Mouse (Mus musculus) hindbrain, embryonic 13.5 days (tissue): ENCODE measurements around the gene Myl6b. TPM values are rescaled to one million over a fixed set of nuclear protein-coding genes. Genes with fewer than 3 reads are reported as not detected.

Experiments
- ATAC-seq: fragments of 200-750 bp; cut with Nextera tagmentation; 2 replicates; pipeline ENCODE4 v1.8.0; 2017; ENCODE audit warnings: moderate TSS enrichment; ENCODE audit not compliant: low FRiP score
- H3K27ac ChIP-seq: fragments of 300-500 bp; sonication (generic); 2 replicates; pipeline ENCODE4 v1.5.1; 2015; ENCODE audit warnings: inconsistent platforms, mild to moderate bottlenecking, moderate library complexity
- H3K27me3 ChIP-seq: fragments of 300-500 bp; sonication (generic); 2 replicates; pipeline ENCODE4 v1.6.1; 2015; ENCODE audit warnings: mild to moderate bottlenecking, inconsistent platforms
- H3K36me3 ChIP-seq: fragments of 300-500 bp; sonication (generic); 2 replicates; pipeline ENCODE4 v1.6.1; 2015; ENCODE audit warnings: mild to moderate bottlenecking, inconsistent platforms
- H3K4me1 ChIP-seq: fragments of 300-500 bp; sonication (generic); replicated peaks from 2 replicates; pipeline ENCODE4 v1.6.1; 2015; ENCODE audit warnings: inconsistent platforms
- H3K4me2 ChIP-seq: fragments of 300-500 bp; sonication (generic); 2 replicates; pipeline ENCODE4 v1.6.1; 2015; ENCODE audit warnings: inconsistent platforms, mild to moderate bottlenecking, moderate library complexity
- H3K4me3 ChIP-seq: fragments of 300-500 bp; sonication (generic); 2 replicates; pipeline ENCODE4 v1.5.1; 2015; ENCODE audit warnings: mild to moderate bottlenecking, inconsistent platforms
- H3K9ac ChIP-seq: fragments of 300-500 bp; sonication (generic); 2 replicates; pipeline ENCODE4 v1.6.1; 2015; ENCODE audit warnings: mild to moderate bottlenecking, inconsistent platforms
- H3K9me3 ChIP-seq: fragments of 300-500 bp; sonication (generic); 2 replicates; pipeline ENCODE4 v1.6.1; 2016; ENCODE audit warnings: inconsistent platforms
- WGBS: fragments of 180-500 bp; shearing (Covaris S2); methylation state at CpG from one replicate; pipeline ENCODE4 v1.1.7; 2015; 5-methylcytosine and 5-hydroxymethylcytosine counted together
- microRNA-seq: library from miRNA; unstranded; fragments of <30 nt; microRNA quantifications from one replicate; pipeline ENCODE4, GENCODE M21; 2016
- polyA plus RNA-seq: library from polyadenylated mRNA; unstranded; fragments of >200 nt; fragmentation: Nextera tagmentation; extraction: Ambion mirVana; gene quantifications from 2 replicates; pipeline ENCODE4 v1.2.1, GENCODE M21; 2015

The Myl6b gene
- polyA plus RNA-seq, 1 experiment from 2014 or later = 4.2 TPM

- ATAC-seq = no peak
- Histone ChIP-seq H3K36me3 (no peaks in the 10 kb centered on the region), H3K4me1 (peaks cover 2% of the 10 kb centered on the region), H3K27ac (no peak overlapping the region), H3K9me3 (no peaks in the 10 kb centered on the region), H3K4me2 (peak overlapping the region; percentile 37), H3K4me3 (peak overlapping the region; percentile 18; the same call in 1 of the 2 replicates), H3K27me3 (peaks cover 3% of the 10 kb centered on the region; the same call in 1 of the 2 replicates), H3K9ac (0 out of 2 replicates have a peak overlapping the region, but pooled peaks have one; percentile 19)
- WGBS = 1% methylated on average over 6 of the region's 6 CpGs
Measured at GRCm38 (mm10) chr10:128455280-128455679, 43.2 kb downstream of the Myl6b start.

- ATAC-seq = no peak
- Histone ChIP-seq H3K27ac (no peak overlapping the region), H3K4me1 (no peaks in the 10 kb centered on the region), H3K4me3 (no peak overlapping the region), H3K9me3 (no peaks in the 10 kb centered on the region), H3K27me3 (peaks cover 3% of the 10 kb centered on the region; the same call in 1 of the 2 replicates), H3K4me2 (no peak overlapping the region), H3K36me3 (no peaks in the 10 kb centered on the region), H3K9ac (peak overlapping the region; percentile 19; the same call in 1 of the 2 replicates)
- 79% methylated on average over 3 of the region's 3 CpGs for WGBS
Measured at GRCm38 (mm10) chr10:128454471-128454870, 44.0 kb downstream of the Myl6b start.

GRCm38 (mm10) chr10:128451014-128451413 lies 47.5 kb downstream of the Myl6b start:
- no peak overlapping the region for H3K4me2 ChIP-seq
- H3K36me3 ChIP-seq = no peaks in the 10 kb centered on the region
- ATAC-seq = no peak
- no peaks in the 10 kb centered on the region for H3K4me1 ChIP-seq
- H3K27me3 ChIP-seq = peaks cover 2% of the 10 kb centered on the region; the same call in 1 of the 2 replicates
- no peak overlapping the region for H3K27ac ChIP-seq
- WGBS = 84% methylated on average over 6 of the region's 6 CpGs
- H3K9ac ChIP-seq = no peak overlapping the region
- no peak overlapping the region for H3K4me3 ChIP-seq
- H3K9me3 ChIP-seq = no peaks in the 10 kb centered on the region

GRCm38 (mm10) chr10:128445407-128445806 lies 53.1 kb downstream of the Myl6b start:
- WGBS = 82% methylated on average over 4 of the region's 4 CpGs
- Histone ChIP-seq H3K4me2 (no peak overlapping the region), H3K9ac (no peak overlapping the region), H3K27me3 (no peaks in the 10 kb centered on the region), H3K4me3 (no peak overlapping the region), H3K27ac (no peak overlapping the region), H3K9me3 (no peaks in the 10 kb centered on the region), H3K36me3 (peaks cover 21% of the 10 kb centered on the region), H3K4me1 (no peaks in the 10 kb centered on the region)
- no peak for ATAC-seq

GRCm38 (mm10) chr10:128444354-128444753 lies 54.1 kb downstream of the Myl6b start:
- Histone ChIP-seq H3K4me2 (no peak overlapping the region), H3K27me3 (no peaks in the 10 kb centered on the region), H3K27ac (no peak overlapping the region), H3K9ac (no peak overlapping the region), H3K36me3 (peaks cover 32% of the 10 kb centered on the region), H3K4me3 (no peak overlapping the region), H3K9me3 (no peaks in the 10 kb centered on the region), H3K4me1 (no peaks in the 10 kb centered on the region)
- WGBS = 82% methylated on average over 6 of the region's 6 CpGs
- ATAC-seq = no peak

Small RNA genes within 50 kb of the gene (microRNA-seq; reads per million reads assigned to microRNA genes)
- gene Mir6916 (not detected), gene Mir8105 (not detected)

Other genes starting within 250 kb of the Myl6b start
- gene Apon, start 244.6 kb downstream of the Myl6b start, polyA plus RNA-seq = 0.18 and 0.27 TPM in 2 replicates
- not detected in 2 replicates for gene Apof, start 230.0 kb downstream of the Myl6b start, polyA plus RNA-seq
- 21.4 and 22.6 TPM in 2 replicates for gene Stat2, start 228.1 kb downstream of the Myl6b start, polyA plus RNA-seq
- gene Il23a, start 199.9 kb downstream of the Myl6b start, polyA plus RNA-seq = 0.10 TPM in 1 of 2 replicates, not detected in the other
- gene Pan2, start 195.3 kb downstream of the Myl6b start, polyA plus RNA-seq = 25.3 and 25.8 TPM in 2 replicates
- gene Cnpy2, start 176.2 kb downstream of the Myl6b start, polyA plus RNA-seq = 227 and 228 TPM in 2 replicates
- 232 and 235 TPM in 2 replicates for gene Cs, start 161.0 kb downstream of the Myl6b start, polyA plus RNA-seq
- gene Coq10a, start 129.7 kb downstream of the Myl6b start, polyA plus RNA-seq = 31.1 and 37.6 TPM in 2 replicates
- 11.7 and 12.9 TPM in 2 replicates for gene Ankrd52, start 121.6 kb downstream of the Myl6b start, polyA plus RNA-seq
- gene Slc39a5, start 97.5 kb downstream of the Myl6b start, polyA plus RNA-seq = not detected in 2 replicates
- gene Nabp2, start 87.2 kb downstream of the Myl6b start, polyA plus RNA-seq = 126 and 139 TPM in 2 replicates
- gene Rnf41, start 87.0 kb downstream of the Myl6b start, polyA plus RNA-seq = 81.9 and 83.8 TPM in 2 replicates
- gene Smarcc2, start 39.4 kb downstream of the Myl6b start, polyA plus RNA-seq = 195 and 196 TPM in 2 replicates
- 933 and 943 TPM in 2 replicates for gene Myl6, start 4.5 kb downstream of the Myl6b start, polyA plus RNA-seq
- 16.4 and 17.6 TPM in 2 replicates for gene Esyt1, start 27.2 kb upstream of the Myl6b start, polyA plus RNA-seq
- 19.7 and 20.9 TPM in 2 replicates for gene Zc3h10, start 49.1 kb upstream of the Myl6b start, polyA plus RNA-seq
- gene Rpl41, start 50.6 kb upstream of the Myl6b start, polyA plus RNA-seq = 2,639 and 2,680 TPM in 2 replicates
- 125 and 129 TPM in 2 replicates for gene Pa2g4, start 67.3 kb upstream of the Myl6b start, polyA plus RNA-seq
- 3.0 and 3.5 TPM in 2 replicates for gene Erbb3, start 91.0 kb upstream of the Myl6b start, polyA plus RNA-seq
- gene Rps26, start 128.1 kb upstream of the Myl6b start, polyA plus RNA-seq = 482 and 485 TPM in 2 replicates
- gene Ikzf4, start 147.3 kb upstream of the Myl6b start, polyA plus RNA-seq = 14.6 and 15.2 TPM in 2 replicates
- gene Suox, start 175.4 kb upstream of the Myl6b start, polyA plus RNA-seq = 14.4 and 14.6 TPM in 2 replicates
- 99.1 and 101 TPM in 2 replicates for gene Rab5b, start 197.6 kb upstream of the Myl6b start, polyA plus RNA-seq
- gene Pmel, start 205.5 kb upstream of the Myl6b start, polyA plus RNA-seq = 0.32 and 0.70 TPM in 2 replicates
- 26.0 and 26.7 TPM in 2 replicates for gene Cdk2, start 206.3 kb upstream of the Myl6b start, polyA plus RNA-seq
- 6.5 and 7.0 TPM in 2 replicates for gene Dgka, start 246.2 kb upstream of the Myl6b start, polyA plus RNA-seq
- gene Pym1, start 249.2 kb upstream of the Myl6b start, polyA plus RNA-seq = 46.5 and 50.0 TPM in 2 replicates